Mouse (Mus musculus) bone marrow macrophage, adult 2 months (primary cell): ENCODE results near the gene Vgll3.

ENCODE experiments used
- CTCF ChIP-seq: IDR thresholded peaks from 2 replicates; pipeline ENCODE4 v1.5.1; 2012; ENCODE audit warnings: low read depth, mild to moderate bottlenecking, low read length, moderate library complexity
- POLR2A ChIP-seq: IDR thresholded peaks from 2 replicates; pipeline ENCODE4 v1.6.1; 2012; ENCODE audit warnings: mild to moderate bottlenecking, low read depth, low read length, borderline replicate concordance

DNA sequence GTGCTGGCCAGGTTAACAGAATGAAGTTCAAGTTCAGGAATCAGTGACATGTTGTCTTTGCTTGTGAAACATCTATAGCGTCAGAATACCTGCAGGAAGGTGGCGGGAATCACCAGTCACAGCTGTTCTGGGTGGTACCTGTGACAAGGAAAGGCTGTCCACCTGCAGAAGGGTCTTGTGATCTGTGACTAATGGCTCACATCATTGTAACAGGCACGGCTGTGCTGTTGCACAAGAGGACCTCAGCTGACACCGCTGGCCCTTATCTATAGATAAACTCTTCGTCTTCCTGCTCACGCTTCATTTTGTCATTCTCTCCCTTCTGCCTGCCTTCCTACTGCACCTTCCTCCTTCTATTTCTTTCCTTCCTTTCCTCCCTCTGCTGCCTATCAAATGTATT lies 14.0 kb downstream of the Vgll3 start:
- TF ChIP-seq POLR2A (no peak), CTCF (no peak)
